Mouse (Mus musculus): ENCODE measurements around the gene Slc25a26.

The Slc25a26 gene

DNA sequence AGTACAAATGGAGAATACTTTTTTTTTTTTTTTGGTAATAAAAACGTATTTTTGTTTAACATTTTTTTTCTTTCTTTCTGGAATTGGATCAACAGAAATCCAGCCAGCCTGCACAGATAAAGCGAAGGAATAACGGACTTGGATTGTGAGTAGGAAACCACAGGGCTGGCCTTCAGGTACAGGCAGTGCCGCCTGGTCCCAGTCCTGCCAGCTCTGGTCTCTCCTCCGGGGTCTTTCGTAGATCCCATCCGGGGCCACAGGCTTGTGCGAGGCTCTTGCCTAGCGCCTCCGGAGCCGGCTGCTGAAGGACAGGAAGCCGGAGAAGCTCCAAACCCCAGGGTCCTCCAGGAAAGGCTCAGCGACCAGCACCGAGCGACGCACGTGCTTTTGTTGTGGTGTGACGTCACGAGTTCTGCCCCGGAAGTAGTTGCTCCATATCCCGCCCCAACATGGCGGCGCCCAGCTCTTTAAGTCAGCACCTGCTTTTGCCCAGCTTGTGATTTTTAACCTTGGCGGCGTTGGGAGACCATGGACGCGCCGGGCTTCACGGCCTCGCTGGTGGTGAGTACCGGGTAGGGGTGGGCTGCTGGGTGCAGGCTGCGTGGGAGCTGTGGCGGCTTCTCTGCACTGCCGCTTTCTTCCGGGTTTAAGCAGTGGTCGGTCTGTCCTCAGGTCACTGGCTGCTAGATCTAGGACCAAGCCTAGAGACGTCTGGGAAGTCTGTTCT lies at the start of gene Slc25a26:
Slc25a26 (plus strand) TSS at position 435 of the 727 bp plus-strand sequence.
- DNase-seq (ENCODE audit: extremely low read depth, insufficient read length, low spot score): peak; percentile 91

DNA sequence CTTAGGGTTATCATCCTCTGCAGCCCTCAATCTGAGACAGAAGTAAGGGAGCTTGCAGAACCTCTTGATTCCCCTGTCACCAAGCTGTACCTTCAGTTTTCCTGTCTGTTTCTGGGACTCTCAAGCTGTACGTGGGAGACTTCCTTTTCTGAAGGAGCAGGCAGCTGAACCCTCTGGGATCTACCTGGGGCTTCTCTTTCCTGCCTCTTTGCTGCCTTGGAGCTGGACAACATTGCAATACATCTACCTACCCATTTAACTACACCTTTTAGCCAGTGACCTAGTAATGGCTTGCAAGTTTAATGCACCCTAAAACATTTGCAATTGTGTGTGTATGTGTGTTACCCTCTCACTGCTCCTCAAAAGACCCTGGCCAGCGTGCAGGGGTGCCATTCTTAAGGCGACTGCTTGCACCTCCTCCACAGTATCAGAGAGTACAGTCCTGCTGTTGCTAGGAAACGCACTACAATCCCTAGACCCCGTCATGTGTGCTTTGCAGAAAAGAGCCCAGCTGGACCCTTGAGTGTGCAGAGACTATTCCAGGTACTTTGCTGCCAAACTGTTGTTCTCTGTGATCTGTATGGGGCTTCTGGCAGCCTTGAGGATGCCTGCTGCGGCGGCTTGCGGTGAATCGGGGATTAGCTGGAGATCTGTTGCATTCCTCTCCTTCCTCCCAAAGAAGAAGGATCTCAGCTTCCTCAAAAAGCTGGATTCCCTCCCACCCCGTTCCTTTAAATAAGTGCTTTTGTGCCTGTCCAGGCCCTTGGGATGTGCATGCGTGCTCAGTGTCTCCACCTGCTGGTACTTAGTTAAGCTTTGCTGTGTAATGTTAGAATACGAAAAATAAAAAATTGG lies 35.9 kb upstream of the Slc25a26 start:
- DNase-seq (ENCODE audit: extremely low read depth, insufficient read length, low spot score): peak; percentile 10

DNA sequence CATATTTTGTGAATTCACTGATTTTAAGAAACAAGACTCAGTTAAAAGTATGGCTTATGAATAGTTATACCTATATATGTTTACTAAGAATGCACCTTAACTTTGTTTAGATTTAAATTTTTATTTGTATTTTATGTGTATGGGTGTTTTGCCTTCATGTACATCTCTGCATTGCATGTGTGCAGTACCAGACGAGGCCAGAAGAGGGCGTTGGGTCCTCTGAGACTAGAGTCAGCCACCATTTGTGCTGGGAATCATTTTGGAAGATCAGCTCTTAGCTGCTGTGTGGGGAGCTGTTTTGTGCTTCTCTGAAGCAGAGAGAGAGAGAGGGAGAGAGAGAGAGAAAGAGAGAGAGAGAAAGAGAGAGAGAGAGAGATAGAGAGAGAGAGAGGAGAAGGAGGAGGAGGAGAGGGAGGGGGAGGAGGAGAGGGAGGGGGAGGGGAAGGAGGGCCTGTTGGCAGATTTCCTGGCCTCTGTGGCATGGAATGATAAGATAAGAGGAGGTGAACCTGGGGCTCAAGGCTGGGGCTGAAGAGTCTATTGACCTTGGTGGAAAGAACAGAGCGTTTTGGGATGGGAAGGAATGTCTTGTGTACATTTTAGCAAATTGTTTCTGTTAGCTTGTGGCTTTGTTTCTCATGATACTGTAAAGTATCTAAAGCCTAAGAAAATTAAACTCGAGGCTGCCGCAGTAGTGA lies 33.5 kb upstream of the Slc25a26 start:
- no peak for DNase-seq (ENCODE audit: extremely low read depth, insufficient read length, low spot score)

DNA sequence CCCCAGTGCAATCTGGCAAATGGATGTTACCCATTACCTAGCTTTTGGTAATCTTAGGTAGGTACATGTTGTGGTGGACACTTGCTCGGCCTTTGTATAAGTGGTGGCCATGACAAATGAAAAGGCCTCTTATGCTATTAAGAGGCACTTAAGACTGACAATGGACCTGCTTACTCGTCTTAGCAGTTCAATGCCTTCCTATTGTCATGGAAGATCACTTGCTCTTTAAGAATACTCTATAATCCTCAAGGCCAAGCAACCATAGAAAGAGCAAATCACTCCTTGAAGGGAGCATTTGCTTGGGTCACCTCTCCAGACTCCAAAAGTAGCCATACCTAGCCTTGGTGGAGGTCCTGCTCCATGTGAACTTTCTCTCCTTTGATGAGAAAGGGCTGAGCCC lies 7.4 kb upstream of the Slc25a26 start:
- DNase-seq (ENCODE audit: extremely low read depth, insufficient read length, low spot score): no peak

DNA sequence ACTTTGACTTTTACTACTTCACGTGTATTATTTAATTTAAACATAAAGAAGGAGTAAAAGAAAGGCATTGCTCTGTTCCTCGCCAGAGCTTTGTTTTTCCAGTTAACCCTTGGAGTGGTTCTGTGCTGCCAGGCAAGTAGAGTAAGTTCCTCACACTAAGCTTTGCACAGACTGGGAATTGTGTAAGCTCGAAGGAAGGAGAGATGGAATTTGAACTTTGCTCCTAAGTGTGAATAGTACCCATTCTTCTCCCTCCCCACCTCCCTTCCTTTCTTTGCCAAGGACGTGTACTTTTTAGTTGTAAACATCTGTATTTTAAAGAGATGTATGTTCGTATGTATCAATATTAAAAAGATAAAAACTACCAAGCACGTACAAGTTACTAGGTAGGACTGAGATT lies 3.8 kb downstream of the Slc25a26 start:
- DNase-seq (ENCODE audit: extremely low read depth, insufficient read length, low spot score): no peak

DNA sequence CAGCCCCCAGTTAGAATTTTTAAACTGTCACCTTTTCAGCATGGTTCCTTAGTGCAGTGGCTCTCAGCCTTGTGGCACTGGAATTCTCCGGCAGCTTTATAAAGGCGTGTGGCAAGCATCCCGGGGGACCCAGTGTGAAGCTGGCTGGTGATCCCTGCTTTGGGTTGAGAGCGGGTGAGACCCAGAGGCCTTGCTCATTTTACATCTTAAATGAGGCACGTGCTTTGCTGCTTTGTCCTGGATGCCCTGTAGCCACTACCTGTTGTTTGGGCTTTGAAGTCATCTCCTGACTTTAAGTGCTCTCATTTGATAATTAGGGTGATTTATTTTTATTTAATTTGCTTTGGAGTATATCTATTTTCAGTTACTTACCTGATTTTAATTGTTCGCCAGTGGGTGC lies 7.8 kb downstream of the Slc25a26 start:
- no peak for DNase-seq (ENCODE audit: extremely low read depth, insufficient read length, low spot score)

DNA sequence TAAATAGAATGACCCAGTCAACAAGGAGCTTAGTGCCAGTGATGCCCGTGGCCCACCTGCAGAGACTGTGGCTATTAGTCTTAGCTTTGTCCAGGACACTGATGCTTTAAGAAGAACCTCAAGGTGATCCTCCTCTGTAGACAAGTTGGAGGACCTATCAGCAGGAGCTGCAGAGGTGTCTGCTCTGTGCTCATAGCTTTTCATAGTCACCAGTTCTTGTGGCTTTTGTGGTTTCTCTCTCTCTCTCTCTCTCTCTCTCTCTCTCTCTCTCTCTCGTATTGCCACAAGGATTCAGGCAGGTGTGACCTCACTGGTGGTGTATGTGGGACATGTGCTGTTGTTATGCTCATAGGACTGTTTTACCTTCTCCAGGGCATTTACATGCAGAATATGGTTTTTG lies 8.7 kb downstream of the Slc25a26 start:
- peak; percentile 6 for DNase-seq (ENCODE audit: extremely low read depth, insufficient read length, low spot score)

DNA sequence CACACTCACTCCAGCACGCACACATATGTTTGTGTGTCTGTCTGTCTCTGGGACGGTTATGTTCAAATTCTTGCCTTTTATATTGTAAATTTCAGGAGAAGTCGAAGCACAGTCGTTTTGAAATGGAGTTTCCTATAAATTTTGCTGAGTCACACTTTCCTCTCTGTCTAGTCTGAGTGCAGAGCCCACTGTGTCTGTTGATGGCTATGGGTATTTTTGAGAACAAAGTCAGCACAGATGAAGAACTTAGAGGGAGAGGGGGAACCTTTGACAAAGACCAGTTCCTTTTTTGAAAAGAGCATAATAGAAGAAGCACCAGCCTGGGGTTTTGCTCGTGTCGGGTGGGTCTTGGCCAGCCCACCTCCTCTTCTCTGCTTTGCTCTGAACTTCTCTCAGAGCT lies 9.1 kb downstream of the Slc25a26 start:
- no peak for DNase-seq (ENCODE audit: extremely low read depth, insufficient read length, low spot score)

DNA sequence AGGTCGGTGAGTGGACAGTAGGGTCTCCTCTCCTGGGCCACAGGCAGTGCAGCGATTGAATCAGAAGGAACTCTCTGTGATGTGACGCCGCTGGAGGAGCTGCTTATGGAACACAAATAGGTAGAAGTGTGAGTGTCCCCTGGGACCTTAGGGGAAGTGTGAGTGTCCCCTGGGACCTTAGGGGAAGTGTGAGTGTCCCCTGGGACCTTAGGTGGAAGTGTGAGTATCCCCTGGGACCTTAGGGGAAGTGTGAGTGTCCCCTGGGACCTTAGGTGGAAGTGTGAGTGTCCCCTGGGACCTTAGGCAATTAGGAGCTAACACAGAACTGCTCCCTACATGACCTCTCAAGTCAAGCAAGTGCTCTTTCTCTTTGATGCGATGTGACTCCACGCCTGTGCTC lies 18.0 kb downstream of the Slc25a26 start:
- no peak for DNase-seq (ENCODE audit: extremely low read depth, insufficient read length, low spot score)

DNA sequence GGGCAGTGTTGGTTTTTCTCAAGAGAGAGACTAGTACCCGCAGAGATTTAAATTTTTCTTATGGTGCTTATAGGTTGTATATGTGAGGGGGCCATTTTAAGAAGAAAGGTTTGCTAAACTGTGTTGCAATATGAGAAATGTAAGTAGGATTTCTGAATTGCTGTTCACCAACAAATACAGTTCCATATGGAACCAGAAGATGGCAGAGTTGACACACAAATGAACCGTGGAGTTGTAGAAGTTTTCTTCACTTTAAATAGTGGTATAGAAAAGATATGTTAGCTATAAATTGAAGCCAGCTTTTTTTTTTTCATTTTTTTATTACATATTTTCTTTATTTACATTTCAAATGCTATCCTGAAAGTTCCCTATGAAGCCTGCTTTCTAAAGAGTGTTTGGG lies 24.2 kb downstream of the Slc25a26 start:
- DNase-seq (ENCODE audit: extremely low read depth, insufficient read length, low spot score): no peak

DNA sequence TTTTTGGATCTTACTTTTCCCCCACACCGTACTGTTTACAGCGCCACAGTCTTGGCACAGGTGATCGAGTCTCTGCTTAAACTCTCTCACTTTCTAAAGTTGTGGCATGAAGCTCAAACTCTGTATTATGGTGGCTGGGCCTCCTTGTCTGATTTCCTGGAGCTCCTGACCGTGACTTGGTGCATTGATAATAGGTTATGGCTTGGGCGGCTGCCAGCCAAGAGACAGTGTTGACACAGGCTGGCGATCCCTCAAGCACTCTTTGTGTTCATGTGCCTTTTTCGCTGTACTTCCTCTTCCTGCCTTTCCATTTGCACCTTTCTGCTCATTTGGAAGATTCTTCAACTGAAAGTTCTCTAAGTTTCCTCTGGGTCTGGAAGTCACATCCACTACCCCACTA lies 30.6 kb downstream of the Slc25a26 start:
- DNase-seq (ENCODE audit: extremely low read depth, insufficient read length, low spot score): no peak

DNA sequence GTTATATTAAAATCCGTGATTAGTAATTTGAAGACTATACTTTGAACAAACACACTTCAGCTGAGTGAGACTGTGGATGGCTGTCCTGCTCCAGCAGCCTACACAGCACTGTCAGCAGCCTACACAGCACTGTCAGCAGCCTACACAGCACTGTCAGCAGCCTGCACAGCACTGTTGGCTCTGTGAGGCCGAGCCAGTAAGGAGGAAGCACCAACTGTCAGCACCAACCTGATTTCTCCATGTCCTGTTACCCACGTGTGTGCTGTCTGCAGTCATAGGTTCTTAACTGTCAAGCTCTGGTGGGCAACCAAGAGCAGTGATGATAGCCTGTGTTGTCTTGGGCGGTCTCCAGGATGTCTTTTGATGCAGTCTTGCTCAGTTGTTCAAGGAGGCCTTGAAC lies 32.0 kb downstream of the Slc25a26 start:
- no peak for DNase-seq (ENCODE audit: extremely low read depth, insufficient read length, low spot score)

DNA sequence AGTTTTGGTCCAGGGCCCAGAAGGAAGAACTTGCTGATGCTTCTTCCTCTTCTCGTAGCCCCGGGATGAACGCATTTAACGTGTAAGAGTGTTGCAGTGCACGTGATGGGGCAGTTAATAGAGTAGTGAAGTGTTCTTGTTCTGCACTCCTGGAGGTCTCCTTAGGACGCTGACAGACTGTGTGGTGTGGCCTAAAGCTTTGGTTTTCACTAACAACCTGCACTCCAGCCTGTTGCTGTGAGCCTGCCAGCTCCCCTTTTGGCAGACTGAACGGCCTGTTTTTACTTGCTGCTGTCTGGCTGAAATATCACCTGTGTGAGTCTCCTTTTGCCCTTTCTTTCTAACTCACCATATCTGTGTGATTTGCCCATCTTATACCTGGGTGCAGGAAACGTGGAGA lies 36.3 kb downstream of the Slc25a26 start:
- DNase-seq (ENCODE audit: extremely low read depth, insufficient read length, low spot score): no peak

DNA sequence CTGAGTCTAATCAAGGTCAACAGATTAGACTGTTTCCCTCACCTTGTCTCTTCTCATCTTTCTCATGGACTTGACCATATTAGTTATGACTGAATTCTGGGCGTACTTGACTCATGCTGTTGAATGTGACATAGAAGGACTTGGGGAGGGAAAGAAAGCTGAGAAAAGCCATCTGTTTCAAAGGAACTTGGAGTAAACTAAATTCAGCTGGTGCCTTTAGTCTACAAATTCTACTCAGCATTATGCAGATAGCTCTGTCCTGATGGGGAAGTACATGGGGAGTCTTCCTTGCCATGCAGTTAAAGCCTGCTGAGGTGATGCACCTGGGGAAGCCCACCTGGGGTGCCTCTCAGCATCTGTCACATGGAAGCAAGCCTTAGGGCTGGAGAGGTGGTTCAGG lies 37.5 kb downstream of the Slc25a26 start:
- no peak for DNase-seq (ENCODE audit: extremely low read depth, insufficient read length, low spot score)

DNA sequence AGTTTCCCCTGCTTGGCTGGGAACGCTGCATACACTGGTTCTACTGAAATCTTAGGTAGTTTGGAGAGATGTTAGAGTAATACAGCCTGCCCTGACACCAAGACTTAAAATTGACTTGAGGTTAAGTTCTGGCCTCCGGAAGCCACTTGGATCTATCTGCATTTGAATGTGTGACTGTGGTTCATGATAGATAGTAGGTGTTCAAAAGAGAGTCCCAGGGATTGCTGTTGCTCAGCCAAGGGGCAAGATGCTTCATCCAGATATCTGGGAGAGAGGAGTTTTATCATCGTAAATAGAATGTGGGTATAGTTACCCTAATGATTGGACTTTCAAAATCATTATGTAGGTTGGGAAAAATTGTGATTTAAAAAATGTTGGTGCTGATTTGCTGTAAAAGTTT lies 40.0 kb downstream of the Slc25a26 start:
- no peak for DNase-seq (ENCODE audit: extremely low read depth, insufficient read length, low spot score)

DNA sequence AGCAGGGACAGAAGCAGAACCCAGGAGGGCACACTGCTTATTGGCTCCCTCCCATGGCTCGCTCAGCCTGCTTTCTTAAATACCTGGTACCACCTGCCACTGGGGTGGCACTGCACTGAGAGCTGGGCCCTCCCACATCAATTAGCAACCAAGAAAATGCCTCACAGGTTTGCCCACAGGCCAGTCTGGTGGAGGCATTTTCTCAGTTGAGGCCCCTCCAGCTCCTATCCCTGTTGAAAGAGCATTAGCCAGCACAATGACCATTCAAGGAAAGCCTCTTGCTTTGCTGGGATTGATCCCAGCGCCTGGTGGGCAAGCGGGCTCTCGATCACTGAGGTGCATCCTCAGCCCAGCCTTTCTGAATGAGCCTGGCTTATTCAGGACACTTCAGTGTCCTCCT lies 40.5 kb downstream of the Slc25a26 start:
- no peak for DNase-seq (ENCODE audit: extremely low read depth, insufficient read length, low spot score)

DNA sequence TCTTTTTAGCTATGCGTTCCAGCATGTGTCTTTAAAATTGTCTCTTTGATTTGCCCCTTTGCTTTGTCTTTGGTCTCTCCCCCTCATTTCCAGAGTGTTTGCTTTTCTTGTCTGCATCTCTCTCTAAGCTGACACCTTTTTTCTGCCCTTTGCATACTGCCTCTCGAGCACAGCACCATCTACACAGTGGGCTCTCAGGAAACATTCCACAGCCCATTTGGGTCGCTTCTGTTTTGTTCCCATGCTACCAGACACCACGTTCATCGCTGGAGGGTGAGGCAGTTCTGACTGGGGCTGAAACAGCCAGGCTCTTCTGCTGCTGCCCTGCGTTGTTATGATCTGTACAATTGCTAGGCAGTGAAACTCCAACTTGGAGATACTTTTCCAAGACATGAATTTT lies 41.0 kb downstream of the Slc25a26 start:
- DNase-seq (ENCODE audit: extremely low read depth, insufficient read length, low spot score): no peak

DNA sequence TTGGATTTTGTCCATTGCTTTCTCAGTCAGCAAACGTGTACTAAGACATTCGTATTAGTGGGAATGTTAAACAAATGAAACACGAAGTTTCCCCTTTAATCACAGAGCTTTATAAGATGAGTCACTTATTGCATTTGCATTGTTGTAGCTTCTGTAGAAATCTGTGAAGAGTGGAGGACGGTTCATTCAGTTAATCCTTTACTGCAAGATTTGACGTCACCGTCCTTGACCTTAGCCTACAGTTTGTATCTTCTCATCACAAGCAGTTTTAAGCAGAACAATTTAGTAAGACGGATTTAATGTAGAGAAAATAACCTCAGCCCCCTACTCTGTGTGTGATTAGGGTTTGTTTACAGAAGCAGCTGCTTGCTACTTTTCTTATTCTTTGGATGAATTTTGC lies 41.7 kb downstream of the Slc25a26 start:
- DNase-seq (ENCODE audit: extremely low read depth, insufficient read length, low spot score): no peak

DNA sequence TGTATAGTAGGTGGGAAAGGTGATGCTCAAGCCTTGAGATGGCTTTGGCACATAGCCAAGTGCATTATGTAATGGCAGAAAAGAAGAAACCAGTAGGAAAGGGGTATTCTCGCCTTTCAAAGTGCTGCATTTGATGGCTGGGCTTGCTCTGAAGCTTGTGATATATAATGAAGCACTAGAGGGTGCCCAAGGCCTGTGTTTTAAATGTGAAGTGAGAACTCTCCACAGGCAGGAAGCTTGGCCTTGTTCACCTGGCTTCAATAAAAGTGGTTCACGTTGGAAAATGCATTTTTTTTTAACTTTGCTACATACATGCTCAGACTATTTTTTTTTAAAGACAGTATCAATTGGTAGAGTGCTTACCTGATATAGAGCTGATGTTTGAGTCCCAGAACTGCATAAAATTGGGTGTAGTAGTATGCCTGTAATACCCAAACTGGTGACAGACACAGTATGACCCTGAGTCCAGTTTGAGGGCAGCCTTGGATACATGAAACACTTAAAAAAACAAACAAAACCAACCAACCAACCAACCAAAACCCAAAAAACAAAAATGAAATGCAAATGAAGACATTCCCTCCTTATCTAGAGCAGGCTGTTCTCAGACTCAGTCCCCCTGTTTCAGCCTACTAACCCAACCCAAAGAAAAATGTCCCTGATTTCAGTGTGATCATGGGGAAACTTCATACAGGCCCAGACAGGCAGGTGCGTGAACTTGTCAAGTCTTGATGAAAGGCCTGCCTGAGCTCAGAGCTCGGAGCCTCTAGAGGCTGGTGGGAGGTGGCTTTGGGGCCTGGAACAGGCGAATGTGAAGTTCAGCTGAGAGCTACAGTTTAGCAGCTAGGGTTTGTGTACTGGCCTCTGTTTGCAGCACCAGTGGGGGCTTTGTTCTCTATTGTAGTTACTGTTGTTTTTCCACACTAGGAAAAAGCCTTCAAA lies 44.0 kb downstream of the Slc25a26 start:
- DNase-seq (ENCODE audit: extremely low read depth, insufficient read length, low spot score): no peak

DNA sequence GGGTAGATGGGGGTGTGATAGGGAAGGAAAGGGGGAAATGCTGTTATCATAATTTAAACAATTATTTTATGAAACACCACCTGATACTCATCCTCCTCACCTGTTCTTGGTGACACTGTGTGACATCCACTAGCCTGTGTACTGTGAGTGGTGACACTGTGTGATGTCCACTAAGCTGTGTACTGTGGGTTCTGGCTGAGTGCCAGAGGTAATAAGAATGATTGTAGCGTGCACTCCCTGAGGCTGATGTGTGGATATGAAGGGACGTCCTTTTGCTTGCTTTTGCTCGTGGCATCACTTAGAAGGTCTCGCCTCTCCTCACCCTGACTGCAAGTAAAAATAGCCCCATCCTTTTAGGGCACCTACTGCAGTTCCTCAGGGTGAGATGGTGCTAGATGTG lies 47.1 kb downstream of the Slc25a26 start:
- DNase-seq (ENCODE audit: extremely low read depth, insufficient read length, low spot score): no peak

DNA sequence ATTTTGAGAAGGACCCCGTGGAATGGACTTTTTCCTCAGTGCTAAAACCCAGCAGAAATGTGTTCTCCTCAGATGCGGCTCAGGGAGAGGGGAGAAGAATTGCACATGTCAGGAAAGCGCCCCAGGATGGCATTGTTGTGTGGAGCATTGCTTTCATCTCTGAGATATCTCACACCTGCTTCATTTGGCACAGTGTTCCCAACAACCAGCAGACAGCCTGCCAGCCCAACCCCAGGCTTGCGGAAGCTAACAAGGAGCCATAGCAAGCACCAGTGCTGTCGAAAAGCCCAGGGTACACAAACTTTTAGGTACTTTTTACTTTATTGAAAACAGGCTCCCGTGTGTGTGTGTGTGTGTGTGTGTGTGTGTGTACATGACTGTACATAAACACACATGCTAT lies 50.2 kb downstream of the Slc25a26 start:
- DNase-seq (ENCODE audit: extremely low read depth, insufficient read length, low spot score): no peak
